Mouse (Mus musculus): ENCODE measurements around the gene Plxnd1. TPM values are rescaled to one million over a fixed set of nuclear protein-coding genes. Genes with fewer than 3 reads are reported as not detected.

Plxnd1 gene
- polyA plus RNA-seq (2012; rRNA removed; ENCODE audit: low replicate concordance) = 139 and 158 TPM in 2 replicates

DNA sequence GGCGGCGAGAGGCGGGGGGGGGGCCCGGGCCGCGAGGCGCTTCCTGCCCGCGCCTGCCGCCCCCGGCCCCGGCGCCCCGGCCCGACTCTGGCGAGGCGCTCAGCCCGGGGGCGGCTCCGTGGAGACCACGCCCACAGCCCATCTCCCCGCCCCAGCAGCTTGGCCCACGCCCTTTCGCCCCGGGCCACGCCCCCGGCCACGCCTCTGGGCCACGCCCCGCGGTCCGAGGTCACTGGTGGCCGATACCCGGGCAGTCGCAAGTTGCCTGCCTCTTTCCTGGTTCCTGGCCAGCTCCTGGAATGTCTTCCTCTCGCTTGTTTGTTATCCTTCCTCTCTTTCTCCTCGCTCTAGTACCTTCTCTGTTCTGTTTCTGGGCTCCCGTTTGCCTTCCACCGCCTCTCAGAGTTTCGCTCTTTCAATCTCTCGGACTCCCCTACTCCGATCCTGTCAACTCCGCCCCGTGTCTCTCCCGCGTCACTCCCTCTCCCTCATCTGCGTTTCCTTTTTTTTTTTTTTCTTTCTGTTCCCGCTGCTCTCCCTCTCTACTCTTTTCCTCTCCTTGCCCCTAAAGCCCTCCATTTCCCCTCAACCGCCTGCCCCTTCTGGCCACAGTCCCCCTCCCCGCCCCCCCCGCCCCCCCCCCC, at the start of gene Plxnd1:
TSS of gene Plxnd1 (minus strand) at position 129 of the 644 bp plus-strand sequence.

DNA sequence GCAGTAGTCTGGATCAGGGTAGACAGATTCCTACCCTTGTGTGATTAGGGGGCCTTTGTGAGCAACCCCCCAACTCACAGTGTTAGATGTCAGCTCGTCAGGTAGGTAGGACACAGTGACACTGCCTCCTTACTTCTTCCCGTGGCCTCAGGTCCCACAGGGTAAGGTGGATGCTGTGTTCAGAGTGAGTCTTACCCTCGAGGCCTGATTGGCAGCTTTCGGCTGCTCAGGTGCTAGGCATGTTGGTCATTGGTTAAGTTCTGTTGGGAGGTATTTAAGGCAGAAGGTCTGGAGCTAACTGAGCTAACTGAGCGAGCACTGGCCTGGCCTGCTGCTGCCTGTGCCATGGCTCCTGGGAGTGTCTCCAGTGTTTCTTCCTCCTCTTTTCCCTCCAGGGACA, 50.2 kb downstream of the Plxnd1 start, which contains the start of gene H1foo:
TSS of gene H1foo (plus strand) at position 301 of the 400 bp plus-strand sequence.

DNA sequence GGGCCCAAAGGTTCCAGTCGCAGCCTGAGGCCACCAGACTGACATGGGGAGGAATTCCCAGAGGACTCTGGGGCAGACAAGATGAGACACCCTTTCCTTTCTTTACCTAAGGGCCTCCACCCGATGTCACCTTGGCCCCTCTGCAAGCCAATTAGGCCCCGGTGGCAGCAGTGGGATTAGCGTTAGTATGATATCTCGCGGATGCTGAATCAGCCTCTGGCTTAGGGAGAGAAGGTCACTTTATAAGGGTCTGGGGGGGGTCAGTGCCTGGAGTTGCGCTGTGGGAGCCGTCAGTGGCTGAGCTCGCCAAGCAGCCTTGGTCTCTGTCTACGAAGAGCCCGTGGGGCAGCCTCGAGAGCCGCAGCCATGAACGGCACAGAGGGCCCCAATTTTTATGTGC, 63.2 kb downstream of the Plxnd1 start, which contains the start of gene Rho:
TSS of gene Rho (plus strand) at position 110 of the 400 bp plus-strand sequence.

Other genes starting within 250 kb of the Plxnd1 start
- gene Tmem40, start 232.6 kb downstream of the Plxnd1 start, polyA plus RNA-seq (2012; rRNA removed; ENCODE audit: low replicate concordance) = 0.30 and 2.7 TPM in 2 replicates
- gene Cand2, start 220.5 kb downstream of the Plxnd1 start, polyA plus RNA-seq (2012; rRNA removed; ENCODE audit: low replicate concordance) = 2.2 and 13.8 TPM in 2 replicates
- 698 and 1,058 TPM in 2 replicates for gene Rpl32, start 186.3 kb downstream of the Plxnd1 start, polyA plus RNA-seq (2012; rRNA removed; ENCODE audit: low replicate concordance)
- gene Efcab12, start 156.6 kb downstream of the Plxnd1 start, polyA plus RNA-seq (2012; rRNA removed; ENCODE audit: low replicate concordance) = 0.11 and 0.91 TPM in 2 replicates
- 1.7 and 4.7 TPM in 2 replicates for gene Mbd4, start 141.6 kb downstream of the Plxnd1 start, polyA plus RNA-seq (2012; rRNA removed; ENCODE audit: low replicate concordance)
- 12.5 and 31.1 TPM in 2 replicates for gene Ift122, start 141.5 kb downstream of the Plxnd1 start, polyA plus RNA-seq (2012; rRNA removed; ENCODE audit: low replicate concordance)
- 0.39 and 2.9 TPM in 2 replicates for gene Rho, start 63.3 kb downstream of the Plxnd1 start, polyA plus RNA-seq (2012; rRNA removed; ENCODE audit: low replicate concordance)
- gene H1foo, start 50.1 kb downstream of the Plxnd1 start, polyA plus RNA-seq (2012; rRNA removed; ENCODE audit: low replicate concordance) = not detected in 2 replicates
- 15.1 and 17.9 TPM in 2 replicates for gene Tmcc1, start 198.5 kb upstream of the Plxnd1 start, polyA plus RNA-seq (2012; rRNA removed; ENCODE audit: low replicate concordance)
- 65.9 and 74.6 TPM in 2 replicates for gene Washc2, start 213.0 kb upstream of the Plxnd1 start, polyA plus RNA-seq (2012; rRNA removed; ENCODE audit: low replicate concordance)

All from subcutaneous adipose tissue, adult 2 months (tissue).